ENCODE assay signal across 9 mouse cellular contexts in the genomic region with DNA sequence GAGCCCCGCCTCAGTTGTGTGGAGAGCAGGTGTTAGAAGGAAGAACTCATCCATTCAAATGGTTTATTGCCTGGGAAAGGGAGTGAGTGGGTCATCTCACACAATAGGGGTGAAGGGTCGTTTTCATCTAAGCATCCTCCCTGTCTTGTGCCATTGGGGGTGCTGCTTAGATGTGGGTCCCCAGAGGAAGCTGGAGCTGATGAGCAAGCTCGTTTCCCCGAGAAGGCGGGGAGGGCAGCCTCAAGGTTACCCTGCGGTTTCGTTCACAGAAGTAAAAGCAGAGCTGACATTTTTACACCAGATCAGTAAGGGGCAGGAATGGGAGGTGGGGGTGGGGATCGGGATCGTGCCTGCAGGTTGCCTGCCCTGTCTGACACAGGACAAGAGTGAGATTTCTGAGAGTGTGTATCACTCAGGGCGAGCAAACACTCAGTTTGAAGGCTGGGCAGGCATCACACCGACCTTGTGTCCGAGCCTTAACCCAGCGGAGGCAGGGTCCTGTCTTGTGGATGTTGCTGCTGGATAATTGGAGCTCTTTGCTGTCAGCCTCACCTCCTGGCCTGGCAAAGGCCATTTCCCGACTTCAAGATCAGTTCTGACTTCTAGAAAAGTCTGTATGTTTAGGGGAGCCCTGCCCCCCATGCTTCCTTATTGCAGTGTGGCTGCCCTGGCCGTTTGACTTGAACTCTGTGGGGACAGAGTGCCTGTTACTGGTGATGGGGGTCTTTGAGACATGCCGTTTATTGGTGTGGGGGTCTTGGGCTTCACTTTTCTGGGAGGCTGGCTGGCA. TPM values are rescaled to one million over a fixed set of nuclear protein-coding genes. Genes with fewer than 3 reads are reported as not detected.
DNase-seq lines count a peak whose midpoint lies in the region; ATAC-seq and TF ChIP-seq lines count a peak whose summit lies in the region.
"Had no signal": no experiment of that assay in that cellular context is flagged by ENCODE, and none has a peak within 500 bp of the region (broad histone marks: within the 10 kb centered on the region; RNA-seq: fewer than 3 reads in every experiment).

No protein-coding gene starts in this region.

- peaks cover 24% of the 10 kb centered on the region for H3K4me1 ChIP-seq in heart, embryonic 15.5 days (replicated peaks)
- H3K4me1 ChIP-seq in ES-E14 (ENCODE audit: control insufficient read depth in 2 of 2, insufficient read depth in 2 of 2, low read length in 2 of 2, poor library complexity in 1 of 2): peaks cover 1 to 8% of the 10 kb centered on the region in 2 experiments; a peak in 2 of 4 replicates
- H3K4me1 ChIP-seq in forebrain, embryonic 11.5 days (replicated peaks; ENCODE audit: control insufficient read depth, insufficient read depth, low read length): peaks cover 6% of the 10 kb centered on the region
- H3K4me1 ChIP-seq in liver, embryonic 14.5 days (replicated peaks; ENCODE audit: control insufficient read depth in 2 of 2, insufficient read depth in 2 of 2, low read length in 1 of 2): peaks cover 12% of the 10 kb centered on the region in 2 experiments

- H3K9me3 ChIP-seq in heart, embryonic 15.5 days (replicated peaks): no peaks in the 10 kb centered on the region
- H3K9me3 ChIP-seq in ES-E14 (ENCODE audit: control insufficient read depth, insufficient read depth, low read depth, low read length): no peaks in the 10 kb centered on the region
- no peaks in the 10 kb centered on the region for H3K9me3 ChIP-seq in forebrain, embryonic 11.5 days (ENCODE audit: control insufficient read depth, low read length)
- H3K9me3 ChIP-seq in liver, embryonic 14.5 days (ENCODE audit: control insufficient read depth, low read length): no peaks in the 10 kb centered on the region

- in situ Hi-C loops in ES-E14 (cut with MboI; ENCODE audit: low sequenced_read_pairs in 2 of 2, unreplicated experiment in 2 of 2): no loop called here

- no peak for DNase-seq in heart, postnatal 14 days
- no peak for DNase-seq in ES-E14 (ENCODE audit: low read depth, low spot score)
- DNase-seq in forebrain, embryonic 11.5 days (ENCODE audit: low spot score): no peak
- no peak for DNase-seq in liver, embryonic 14.5 days (ENCODE audit: low read depth in 3 of 3, low spot score in 3 of 3)
- DNase-seq in thymus, adult 18-20 months: peak; percentile 52 to 70
- DNase-seq in embryo, embryonic 11 days: no peak
- DNase-seq in MN1 (ENCODE audit: low spot score): no peak

- H3K9ac ChIP-seq in heart, embryonic 15.5 days: peak overlapping the region; percentile 66
- H3K9ac ChIP-seq in ES-E14 (ENCODE audit: insufficient read depth, low read depth, low read length, poor library complexity, severe bottlenecking): peak overlapping the region; percentile 79; the same call in 1 of the 2 replicates
- H3K9ac ChIP-seq in forebrain, embryonic 11.5 days (ENCODE audit: low read length): peak overlapping the region; percentile 79
- no peak overlapping the region; the same call in 1 of the 2 replicates for H3K9ac ChIP-seq in liver, embryonic 14.5 days (replicated peaks)

- H3K27me3 ChIP-seq in heart, embryonic 15.5 days: no peaks in the 10 kb centered on the region
- peaks cover 4% of the 10 kb centered on the region; the same call in 1 of the 2 replicates for H3K27me3 ChIP-seq in forebrain, embryonic 11.5 days (ENCODE audit: control insufficient read depth, insufficient read depth, low read length)
- peaks cover 7% of the 10 kb centered on the region; the same call in 1 of the 2 replicates for H3K27me3 ChIP-seq in liver, embryonic 14.5 days (ENCODE audit: control insufficient read depth, insufficient read depth, low read length)

- WGBS in heart, embryonic 15.5 days: 26% methylated on average over 16 of the region's 16 CpGs
- 33% methylated on average over 16 of the region's 16 CpGs for WGBS in forebrain, embryonic 11.5 days
- WGBS in liver, embryonic 14.5 days (ENCODE audit: insufficient replicate concordance): 13% methylated on average over 16 of the region's 16 CpGs

- H3K36me3 ChIP-seq in heart, embryonic 15.5 days: no peaks in the 10 kb centered on the region
- no peaks in the 10 kb centered on the region; the same call in 1 of the 2 replicates for H3K36me3 ChIP-seq in ES-E14 (ENCODE audit: control insufficient read depth, insufficient read depth, low read length, poor library complexity, severe bottlenecking)
- no peaks in the 10 kb centered on the region; the same call in 1 of the 2 replicates for H3K36me3 ChIP-seq in forebrain, embryonic 11.5 days (ENCODE audit: control insufficient read depth, insufficient read depth, low read length)
- no peaks in the 10 kb centered on the region for H3K36me3 ChIP-seq in liver, embryonic 14.5 days (replicated peaks; ENCODE audit: control insufficient read depth, insufficient read depth, low read depth)

- ATAC-seq in heart, embryonic 15.5 days (replicated peaks; ENCODE audit: insufficient number of reproducible peaks, insufficient read depth, low FRiP score, low read depth): no peak
- ATAC-seq in forebrain, embryonic 11.5 days (replicated peaks; ENCODE audit: low FRiP score): no peak
- ATAC-seq in liver, embryonic 14.5 days (ENCODE audit: insufficient read depth): no peak

- intact Hi-C loops in heart, postnatal 14 days (cut with DNase I): no loop called here

- no peak for TF ChIP-seq CTCF in liver, embryonic 14.5 days (IDR thresholded peaks at IDR 0.05; ENCODE audit: low read depth)

- no peak overlapping the region for H3K27ac ChIP-seq in heart, embryonic 15.5 days
- H3K27ac ChIP-seq in ES-E14 (ENCODE audit: insufficient read depth, low read depth, low read length, poor library complexity, severe bottlenecking): no peak overlapping the region
- H3K27ac ChIP-seq in forebrain, embryonic 11.5 days (ENCODE audit: low read depth, low read length): no peak overlapping the region
- no peak overlapping the region for H3K27ac ChIP-seq in liver, embryonic 14.5 days

- peak overlapping the region; percentile 88 for H3K4me2 ChIP-seq in heart, embryonic 15.5 days
- H3K4me2 ChIP-seq in forebrain, embryonic 11.5 days (ENCODE audit: low read depth, low read length, severe bottlenecking): peak overlapping the region; percentile 96
- H3K4me2 ChIP-seq in liver, embryonic 14.5 days (ENCODE audit: low read depth): peak overlapping the region; percentile 89

- no peak for TF ChIP-seq EP300 in liver, embryonic 14.5 days (IDR thresholded peaks at IDR 0.05; ENCODE audit: low read depth)

- H3K4me3 ChIP-seq in heart, embryonic 15.5 days: peak overlapping the region; percentile 77
- peak overlapping the region; percentile 82 to 97 for H3K4me3 ChIP-seq in ES-E14 (ENCODE audit: insufficient read depth in 1 of 2, low read depth in 1 of 2, low read length in 2 of 2, poor library complexity in 1 of 2, severe bottlenecking in 1 of 2)
- H3K4me3 ChIP-seq in forebrain, embryonic 11.5 days (ENCODE audit: low read depth, low read length): peak overlapping the region; percentile 60
- H3K4me3 ChIP-seq in liver, embryonic 14.5 days (ENCODE audit: insufficient read depth in 1 of 2, low read depth in 2 of 2, low read length in 2 of 2): peak overlapping the region; percentile 59 to 75

TF ChIP-seq in ES-E14, 5 proteins besides CTCF, POLR2A, EP300 and RAD21:
- no peak for TF ChIP-seq HCFC1 (IDR thresholded peaks at IDR 0.05; ENCODE audit: borderline replicate concordance, insufficient read depth, low read length)
- TF ChIP-seq ZC3H11A (IDR thresholded peaks at IDR 0.05; ENCODE audit: borderline replicate concordance, low read depth, low read length): no peak
- TF ChIP-seq ZNF384 (IDR thresholded peaks at IDR 0.05; ENCODE audit: low read depth, low read length): no peak
- TF ChIP-seq MAFK (IDR thresholded peaks at IDR 0.05; ENCODE audit: insufficient read depth, low read depth, low read length): no peak
- TF ChIP-seq CHD2 (IDR thresholded peaks at IDR 0.05; ENCODE audit: low read depth, low read length): no peak
TF ChIP-seq in ES-E14: peak in this region for 0.

RNA-seq across cellular contexts. Expression of gene Acot7, which starts 1.2 kb away (rescaled TPM):
- 58.4 and 73.4 TPM in 2 replicates for polyA plus RNA-seq in heart, embryonic 15.5 days (2015; fragmentation: Nextera tagmentation; extraction: Ambion mirVana)
- 10 to 100 TPM; 37.3 to 39.3 TPM for total RNA-seq in heart, postnatal 14 days (2021)
- 38.8 and 51.9 TPM in 2 replicates for total RNA-seq in ES-E14 (2012; rRNA removed)
- 75.1 and 77.8 TPM in 2 replicates for polyA plus RNA-seq in forebrain, embryonic 11.5 days (2014; fragmentation: Nextera tagmentation; extraction: Ambion mirVana)
- polyA plus RNA-seq in liver, embryonic 14.5 days (2012; rRNA removed): 10.8 and 12.5 TPM in 2 replicates
- polyA plus RNA-seq in liver, embryonic 14.5 days (2014; fragmentation: Nextera tagmentation; extraction: Ambion mirVana): 12.2 and 13.0 TPM in 2 replicates

RNA-seq across cellular contexts. Expression of gene Hes2, which starts 20.4 kb away (rescaled TPM):
- polyA plus RNA-seq in heart, embryonic 15.5 days (2015; fragmentation: Nextera tagmentation; extraction: Ambion mirVana): 0.23 TPM in 1 of 2 replicates, not detected in the other
- not detected for total RNA-seq in heart, postnatal 14 days (2021)
- total RNA-seq in ES-E14 (2012; rRNA removed): 0.32 and 0.58 TPM in 2 replicates
- polyA plus RNA-seq in forebrain, embryonic 11.5 days (2014; fragmentation: Nextera tagmentation; extraction: Ambion mirVana): not detected in 2 replicates
- polyA plus RNA-seq in liver, embryonic 14.5 days (2012; rRNA removed): 0.01 and 0.02 TPM in 2 replicates
- polyA plus RNA-seq in liver, embryonic 14.5 days (2014; fragmentation: Nextera tagmentation; extraction: Ambion mirVana): 0.05 TPM in 1 of 2 replicates, not detected in the other
- total RNA-seq: adrenal gland, adult 18-20 months had no signal

RNA-seq across cellular contexts. Expression of gene Espn, which starts 26.9 kb away (rescaled TPM):
- polyA plus RNA-seq in heart, embryonic 15.5 days (2015; fragmentation: Nextera tagmentation; extraction: Ambion mirVana): 0.93 and 2.1 TPM in 2 replicates
- 1 to 10 TPM; 1.4 to 2.0 TPM for total RNA-seq in heart, postnatal 14 days (2021)
- 5.6 and 6.6 TPM in 2 replicates for total RNA-seq in ES-E14 (2012; rRNA removed)
- 0.90 and 1.2 TPM in 2 replicates for polyA plus RNA-seq in forebrain, embryonic 11.5 days (2014; fragmentation: Nextera tagmentation; extraction: Ambion mirVana)
- 1.2 and 1.5 TPM in 2 replicates for polyA plus RNA-seq in liver, embryonic 14.5 days (2012; rRNA removed)
- polyA plus RNA-seq in liver, embryonic 14.5 days (2014; fragmentation: Nextera tagmentation; extraction: Ambion mirVana): 1.2 and 1.9 TPM in 2 replicates

Comparison
In these comparisons a context has a peak if more than half of its experiments do, and no peak if none do; other contexts are left out.
1. DNase-seq: peak in thymus, adult 18-20 months (2 of 2); none in heart, postnatal 14 days (0 of 2), ES-E14 (single experiment), forebrain, embryonic 11.5 days (single experiment), liver, embryonic 14.5 days (0 of 3), embryo, embryonic 11 days (single experiment) and MN1 (single experiment).
2. Peak in every context shown above with its lines, with median percentiles within 50 percentile points of each other: H3K4me2 ChIP-seq and H3K4me3 ChIP-seq.